Mouse (Mus musculus) embryo, embryonic 11 days (tissue): ENCODE measurements around the gene Olfr1313.
"Not testable (repeated sequence)": the region's sequence is repeated elsewhere in the genome, so short reads cannot be mapped to it uniquely, and the experiment has no call there.

ENCODE experiments used
- DNase-seq: peaks from one replicate; pipeline ENCODE4 v3.0.0-alpha.2; 2015

The Olfr1313 gene

DNA sequence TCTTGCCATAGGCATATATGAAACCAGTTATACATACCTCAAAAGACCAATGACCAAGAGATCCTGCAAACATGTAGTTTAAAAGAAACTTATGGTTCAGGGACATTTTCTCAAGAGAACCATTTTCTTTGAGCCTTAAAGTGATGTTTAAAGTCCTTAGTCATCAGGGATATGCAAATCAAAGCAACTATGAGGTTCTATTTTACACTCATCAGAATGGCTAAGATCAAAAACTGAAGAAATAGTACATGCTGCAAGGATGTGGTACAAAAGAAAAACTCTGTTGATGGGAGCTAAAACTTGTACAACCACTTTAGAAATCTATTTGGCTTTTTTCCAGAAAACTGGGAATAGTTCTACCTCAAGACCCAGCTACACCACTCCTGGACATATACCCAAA is at the start of gene Olfr1313:
Gene Olfr1313 (minus strand): TSS at position 101 of the 400 bp plus-strand sequence.
- no peak for DNase-seq

DNA sequence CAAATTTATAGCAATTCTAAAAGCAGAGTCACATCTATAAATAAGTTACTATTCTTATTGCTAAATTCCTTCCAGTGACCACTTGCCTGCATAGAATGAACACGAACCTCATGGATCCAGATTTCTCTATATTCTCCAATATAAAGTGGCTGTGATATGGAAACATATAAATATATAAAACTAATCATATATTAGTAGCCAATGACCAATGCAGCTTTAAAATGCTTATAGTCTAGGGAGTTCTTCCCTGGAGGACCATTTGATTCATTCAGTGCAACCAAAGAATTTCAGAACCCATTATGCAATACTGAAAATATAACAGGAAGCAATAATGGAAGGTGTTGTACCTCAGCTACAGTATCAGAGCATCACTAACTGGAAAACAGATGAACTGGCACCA is 37.7 kb upstream of the Olfr1313 start, which contains the start of gene Olfr1315-ps1:
Gene Olfr1315-ps1 (minus strand): TSS at position 101 of the 400 bp plus-strand sequence.
- no peak for DNase-seq

DNA sequence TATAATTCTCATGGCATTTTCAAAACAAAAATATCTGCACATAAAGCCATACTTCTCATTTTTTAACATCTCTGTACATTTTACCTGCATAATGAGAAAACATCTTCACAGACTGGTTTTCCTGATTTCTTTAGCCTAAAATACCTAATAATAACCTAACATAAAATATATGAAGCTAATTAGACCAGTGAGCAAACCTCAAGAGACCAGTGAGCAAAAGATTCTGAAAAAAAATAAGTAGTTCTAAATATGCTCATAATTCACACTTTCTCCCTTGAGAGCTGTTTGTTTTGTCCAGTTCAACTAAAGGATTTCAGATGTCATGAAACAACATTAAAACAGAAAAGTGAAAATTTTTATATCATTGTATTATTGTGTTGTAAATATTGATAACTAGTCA is 19.0 kb upstream of the Olfr1313 start, which contains the start of gene Olfr1314:
Gene Olfr1314 (minus strand): TSS at position 101 of the 400 bp plus-strand sequence.
- no peak for DNase-seq

DNA sequence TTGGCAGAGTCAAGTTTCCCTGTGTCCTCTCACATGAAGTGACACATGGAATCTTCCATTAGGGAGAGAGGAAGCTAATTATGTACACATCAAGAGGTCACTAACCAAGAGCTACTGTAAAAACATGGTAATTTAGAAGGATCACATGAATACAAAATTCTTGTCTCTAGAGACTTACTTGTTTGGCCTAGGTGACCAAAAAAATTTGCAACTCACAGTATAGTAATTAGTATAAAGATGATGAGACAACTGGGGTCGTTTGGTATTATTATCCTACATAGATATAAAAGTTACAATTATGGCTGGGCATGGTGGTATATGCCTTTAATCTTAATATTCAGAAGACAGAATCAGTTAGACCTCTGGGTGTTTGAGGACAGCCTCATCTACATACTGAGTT is 27.5 kb downstream of the Olfr1313 start, which contains the start of gene Olfr1312:
Gene Olfr1312 (minus strand): TSS at position 101 of the 400 bp plus-strand sequence.
- DNase-seq, result no peak

DNA sequence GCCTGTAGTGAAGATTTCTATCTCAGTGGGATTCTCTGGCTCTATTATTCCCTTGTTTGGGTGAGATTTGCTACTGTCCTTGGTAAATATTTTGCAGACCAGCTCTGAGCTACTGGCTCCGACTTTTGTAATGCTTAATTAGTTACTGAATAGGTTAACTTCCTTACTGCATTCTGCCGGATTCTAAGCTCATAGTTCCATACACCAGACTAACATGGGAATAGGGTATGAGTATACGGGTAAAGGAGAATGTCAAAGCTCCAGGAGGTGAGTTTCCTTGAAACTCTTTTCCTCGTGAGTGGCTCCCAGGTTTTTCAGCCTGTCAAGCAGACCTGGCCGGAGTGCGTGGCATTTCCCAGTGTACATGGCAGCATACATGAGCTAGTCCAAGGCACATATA is 50.7 kb downstream of the Olfr1313 start:
- not testable (repeated sequence) for DNase-seq

DNA sequence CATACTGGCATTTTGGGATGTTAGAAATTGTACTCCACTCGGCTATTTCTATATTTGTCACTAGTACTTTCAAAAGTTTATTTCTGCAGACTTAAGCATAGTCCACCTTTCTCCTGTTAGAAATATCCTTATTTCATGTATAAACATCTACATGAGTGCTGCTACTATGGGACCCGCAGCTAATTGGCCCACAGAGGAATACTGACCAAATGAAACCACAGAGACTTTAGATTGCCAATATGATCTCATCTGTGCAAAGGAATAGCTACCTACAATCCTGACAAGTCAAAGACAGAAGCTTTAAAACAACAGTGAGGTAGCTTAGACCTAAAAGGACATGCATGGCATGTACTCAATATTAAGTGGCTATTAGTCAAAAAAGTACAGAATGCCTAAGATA is 53.3 kb downstream of the Olfr1313 start, which contains the start of gene Olfr1311:
Gene Olfr1311 (minus strand): TSS at position 101 of the 400 bp plus-strand sequence.
- no peak for DNase-seq
